8 mouse cellular contexts compared by ENCODE assay signal in the genomic region with DNA sequence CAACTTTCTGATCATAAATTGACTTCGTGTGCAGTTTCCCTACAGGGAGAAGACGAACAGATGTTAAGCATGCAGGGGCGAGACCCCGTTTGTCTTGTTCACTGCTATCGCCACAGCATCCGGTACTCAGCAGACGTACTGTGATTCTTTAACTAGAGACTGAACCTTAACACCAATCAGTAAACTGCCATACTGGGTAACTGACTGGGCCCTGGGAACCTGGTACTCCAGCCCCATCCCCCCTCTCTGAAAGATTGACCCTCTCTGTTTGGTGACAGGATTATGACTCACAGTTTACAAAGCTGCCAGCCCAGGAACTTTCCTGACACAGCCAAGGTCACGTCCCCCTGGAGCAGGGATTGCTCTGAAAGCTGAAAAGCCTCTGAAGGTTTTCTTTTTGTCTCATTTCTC. TPM values are rescaled to one million over a fixed set of nuclear protein-coding genes. Genes with fewer than 3 reads are reported as not detected.
DNase-seq lines count a peak whose midpoint lies in the region; ATAC-seq and TF ChIP-seq lines count a peak whose summit lies in the region.

No protein-coding gene starts in this region.

- no peak overlapping the region for H3K9ac ChIP-seq in embryonic facial prominence, embryonic 12.5 days
- peak overlapping the region; percentile 55 for H3K9ac ChIP-seq in heart, embryonic 14.5 days (ENCODE audit: low read length)
- 0 out of 2 replicates have a peak overlapping the region, but pooled peaks have one; percentile 10 for H3K9ac ChIP-seq in kidney, postnatal 0 days (ENCODE audit: low read depth, low read length)

- peak overlapping the region; percentile 16; the same call in 1 of the 2 replicates for H3K4me2 ChIP-seq in embryonic facial prominence, embryonic 12.5 days (replicated peaks)
- H3K4me2 ChIP-seq in heart, embryonic 14.5 days (ENCODE audit: low read length), result peak overlapping the region; percentile 58
- peak overlapping the region; percentile 37 for H3K4me2 ChIP-seq in kidney, postnatal 0 days (ENCODE audit: low read length)

- WGBS in embryonic facial prominence, embryonic 12.5 days, result 14% methylated on average over 8 of the region's 8 CpGs
- WGBS in heart, embryonic 14.5 days, result 24% methylated on average over 8 of the region's 8 CpGs
- WGBS in kidney, postnatal 0 days, result 4% methylated on average over 8 of the region's 8 CpGs

- no peaks in the 10 kb centered on the region for H3K9me3 ChIP-seq in embryonic facial prominence, embryonic 12.5 days
- peaks cover 3% of the 10 kb centered on the region; the same call in 1 of the 2 replicates for H3K9me3 ChIP-seq in heart, embryonic 14.5 days (ENCODE audit: control insufficient read depth, low read length)
- H3K9me3 ChIP-seq in kidney, postnatal 0 days (replicated peaks; ENCODE audit: low read length), result no peaks in the 10 kb centered on the region

- no peak for TF ChIP-seq CTCF in kidney, postnatal 0 days (IDR thresholded peaks at IDR 0.05; ENCODE audit: low read depth)
- TF ChIP-seq CTCF in testis, adult 2 months (IDR thresholded peaks at IDR 0.05; ENCODE audit: control insufficient read depth, insufficient read depth, insufficient replicate concordance, low read depth, low read length), result no peak

- DNase-seq in adipocyte (ENCODE audit: low spot score) (peak; percentile 62), MN1 (ENCODE audit: low spot score) (no peak)
- peak; percentile 68 for DNase-seq in kidney, postnatal 0 days (ENCODE audit: low spot score)
- DNase-seq in lung, postnatal 4 days, result peak; percentile 15 to 21
- no peak for DNase-seq in frontal cortex, postnatal 36 days (ENCODE audit: low spot score in 2 of 2)

- H3K4me1 ChIP-seq in embryonic facial prominence, embryonic 12.5 days, result peaks cover 5% of the 10 kb centered on the region; the same call in 1 of the 2 replicates
- peaks cover 6 to 7% of the 10 kb centered on the region in 2 experiments; a peak in 3 of 4 replicates for H3K4me1 ChIP-seq in heart, embryonic 14.5 days (ENCODE audit: control insufficient read depth in 2 of 2, insufficient read depth in 2 of 2, low read length in 2 of 2)
- no peaks in the 10 kb centered on the region; the same call in 1 of the 2 replicates for H3K4me1 ChIP-seq in kidney, postnatal 0 days (replicated peaks; ENCODE audit: insufficient read depth, low read length)
- H3K4me1 ChIP-seq in testis, adult 2 months (ENCODE audit: control insufficient read depth, insufficient read depth, low read length), result peaks cover 2% of the 10 kb centered on the region; the same call in 1 of the 2 replicates

- no peak overlapping the region for H3K27ac ChIP-seq in embryonic facial prominence, embryonic 12.5 days
- peak overlapping the region; percentile 48 to 54; a peak in 3 of 4 replicates for H3K27ac ChIP-seq in heart, embryonic 14.5 days (replicated peaks in 1 of 2; ENCODE audit: control insufficient read depth in 1 of 2, insufficient read depth in 1 of 2, low read depth in 2 of 2, low read length in 2 of 2)
- no peak overlapping the region for H3K27ac ChIP-seq in kidney, postnatal 0 days
- H3K27ac ChIP-seq in testis, adult 2 months (ENCODE audit: control insufficient read depth, insufficient read depth, low read depth, low read length), result no peak overlapping the region

- no peaks in the 10 kb centered on the region for H3K27me3 ChIP-seq in embryonic facial prominence, embryonic 12.5 days
- H3K27me3 ChIP-seq in heart, embryonic 14.5 days (ENCODE audit: control insufficient read depth, insufficient read depth, low read length), result no peaks in the 10 kb centered on the region
- no peaks in the 10 kb centered on the region for H3K27me3 ChIP-seq in kidney, postnatal 0 days (ENCODE audit: insufficient read depth, low read length)
- no peaks in the 10 kb centered on the region for H3K27me3 ChIP-seq in testis, adult 2 months (ENCODE audit: control insufficient read depth, insufficient read depth, low read length)

- no peaks in the 10 kb centered on the region for H3K36me3 ChIP-seq in embryonic facial prominence, embryonic 12.5 days
- H3K36me3 ChIP-seq in heart, embryonic 14.5 days (ENCODE audit: control insufficient read depth, insufficient read depth, low read length), result no peaks in the 10 kb centered on the region
- H3K36me3 ChIP-seq in kidney, postnatal 0 days (ENCODE audit: insufficient read depth, low read length), result no peaks in the 10 kb centered on the region
- no peaks in the 10 kb centered on the region for H3K36me3 ChIP-seq in testis, adult 2 months (ENCODE audit: control insufficient read depth, insufficient read depth, low read length)

- no peak for ATAC-seq in embryonic facial prominence, embryonic 12.5 days (ENCODE audit: insufficient number of reproducible peaks, insufficient read depth, low FRiP score, low TSS enrichment)
- no peak for ATAC-seq in heart, embryonic 14.5 days (ENCODE audit: insufficient number of reproducible peaks, insufficient read depth, low FRiP score, low read depth)
- peak; percentile 65 for ATAC-seq in kidney, postnatal 0 days (replicated peaks; ENCODE audit: low FRiP score, low read depth)

- no peak overlapping the region for H3K4me3 ChIP-seq in embryonic facial prominence, embryonic 12.5 days
- H3K4me3 ChIP-seq in heart, embryonic 14.5 days (ENCODE audit: control insufficient read depth in 1 of 2, insufficient read depth in 1 of 2, low read depth in 1 of 2, low read length in 2 of 2), result peak overlapping the region; percentile 20 to 25; a peak in 3 of 4 replicates
- peak overlapping the region; percentile 19 for H3K4me3 ChIP-seq in kidney, postnatal 0 days (replicated peaks; ENCODE audit: low read depth, low read length)
- peak overlapping the region; percentile 39; the same call in 1 of the 2 replicates for H3K4me3 ChIP-seq in testis, adult 2 months (ENCODE audit: control insufficient read depth, low read depth, low read length)

- no peak for TF ChIP-seq POLR2A in testis, adult 2 months (IDR thresholded peaks at IDR 0.05; ENCODE audit: control insufficient read depth, low read depth, low read length)

RNA-seq across cellular contexts. Expression of gene Kcnv2, which starts 42.1 kb away (rescaled TPM):
- polyA plus RNA-seq in embryonic facial prominence, embryonic 12.5 days (2016; fragmentation: Nextera tagmentation; extraction: Ambion mirVana), result 0.14 and 0.17 TPM in 2 replicates
- 0.07 and 0.08 TPM in 2 replicates for polyA plus RNA-seq in heart, embryonic 14.5 days (2014; fragmentation: Nextera tagmentation; extraction: Ambion mirVana)
- polyA plus RNA-seq in kidney, postnatal 0 days (2015; fragmentation: Nextera tagmentation; extraction: Ambion mirVana), result 0.04 and 0.08 TPM in 2 replicates
- 0.13 and 0.17 TPM in 2 replicates for polyA plus RNA-seq in testis, adult 2 months (2012; rRNA removed)

Comparison
In these comparisons a context has a peak if more than half of its experiments do, and no peak if none do; other contexts are left out.
1. DNase-seq: peak in adipocyte (single experiment), kidney, postnatal 0 days (single experiment) and lung, postnatal 4 days (2 of 2); none in MN1 (single experiment) and frontal cortex, postnatal 36 days (0 of 2).
2. H3K27ac ChIP-seq: peak in heart, embryonic 14.5 days (2 of 2); none in embryonic facial prominence, embryonic 12.5 days (single experiment), kidney, postnatal 0 days (single experiment) and testis, adult 2 months (single experiment).
3. Peak in every context shown above with its lines, with median percentiles within 50 percentile points of each other: H3K4me2 ChIP-seq.